Mouse (Mus musculus) cerebellum, postnatal 36 days (tissue): ENCODE measurements around the gene Lefty2.
A peak's percentile ranks its signal among the peaks of the same experiment; 100 is the strongest.
"Not testable (repeated sequence)": the region's sequence is repeated elsewhere in the genome, so short reads cannot be mapped to it uniquely, and the experiment has no call there.

Source experiments
- DNase-seq, 2 experiments: peaks; one replicate each; pipeline ENCODE4 v3.0.0; 2021 to 2022; ENCODE audit warnings: mixed read lengths in 2 of 2

The Lefty2 gene

GRCm38 (mm10) chr1:180892808-180893207 is at the start of gene Lefty2:
Gene Lefty2 (plus strand): TSS chr1:180893108.
- no peak for DNase-seq

GRCm38 (mm10) chr1:180848114-180848510 is 44.8 kb upstream of the Lefty2 start:
- peak; percentile 65 to 72 for DNase-seq

- peak in 1 of 2 experiments; percentile 43 for DNase-seq
Observed at GRCm38 (mm10) chr1:180848511-180849241, 44.2 kb upstream of the Lefty2 start.

- DNase-seq, result peak in 1 of 2 experiments; percentile 24
Observed at GRCm38 (mm10) chr1:180849701-180850301, 43.1 kb upstream of the Lefty2 start.

GRCm38 (mm10) chr1:180850316-180851270 is 42.3 kb upstream of the Lefty2 start, which contains the start of gene Sde2:
Gene Sde2 (plus strand): TSS chr1:180851127.
- DNase-seq, result peak; percentile 99 to 100

GRCm38 (mm10) chr1:180858763-180859162 is 34.1 kb upstream of the Lefty2 start:
- DNase-seq, result no peak

- no peak for DNase-seq
Observed at GRCm38 (mm10) chr1:180860030-180860429, 32.9 kb upstream of the Lefty2 start.

GRCm38 (mm10) chr1:180863606-180864005 is 29.3 kb upstream of the Lefty2 start:
- peak in 1 of 2 experiments; percentile 21 for DNase-seq

GRCm38 (mm10) chr1:180866001-180866400 is 26.9 kb upstream of the Lefty2 start:
- DNase-seq, result no peak

DNA sequence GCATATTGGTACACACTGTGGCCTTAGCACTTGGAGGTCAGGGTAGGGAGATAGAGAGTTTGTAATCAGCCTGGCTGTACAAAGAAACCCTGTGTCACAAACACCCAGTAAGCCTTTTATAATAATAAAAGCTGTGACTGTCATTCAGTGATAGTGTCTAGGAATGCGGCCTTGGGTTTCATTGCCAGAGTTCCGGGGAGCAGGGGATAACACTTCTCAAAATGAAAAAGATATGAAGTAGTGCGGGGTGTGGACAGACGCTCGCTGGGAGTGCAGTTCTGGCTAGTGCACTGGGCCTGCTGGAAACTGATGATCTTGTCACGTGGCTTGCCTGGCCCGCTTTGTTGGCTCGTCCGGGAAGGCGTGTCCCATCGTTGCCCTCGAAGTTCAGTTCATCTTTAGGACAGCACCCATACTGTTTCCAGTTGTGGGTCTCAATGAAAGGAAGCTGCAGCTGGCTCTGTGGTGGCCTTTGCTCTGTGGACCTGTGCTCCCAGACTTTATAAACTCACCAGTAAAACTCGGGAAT is 22.7 kb upstream of the Lefty2 start:
- no peak for DNase-seq

- peak; percentile 22 to 34 for DNase-seq
Observed at GRCm38 (mm10) chr1:180873861-180874484, 18.9 kb upstream of the Lefty2 start.

- DNase-seq, result no peak
Observed at GRCm38 (mm10) chr1:180874615-180875014, 18.3 kb upstream of the Lefty2 start.

- DNase-seq, result no peak
Observed at GRCm38 (mm10) chr1:180875126-180875525, 17.8 kb upstream of the Lefty2 start.

DNA sequence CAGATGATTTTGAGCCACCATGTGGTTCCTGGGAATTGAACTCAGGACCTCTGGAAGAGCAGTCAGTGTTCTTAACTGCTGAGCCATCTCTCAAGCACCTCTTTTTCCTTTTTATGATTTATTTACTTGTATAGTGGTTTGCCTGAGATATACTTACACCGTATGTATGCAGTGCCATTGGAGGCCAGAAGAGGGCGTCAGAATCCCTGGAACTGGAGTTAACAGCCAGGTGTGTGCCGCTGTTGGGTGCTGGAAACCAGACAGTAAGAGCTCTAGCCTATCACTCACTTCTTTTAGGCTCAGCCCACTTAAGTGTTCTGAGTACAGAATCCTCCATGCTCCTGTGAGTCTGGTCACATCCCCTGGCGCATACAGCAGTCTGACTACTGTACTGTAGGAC is 15.4 kb upstream of the Lefty2 start:
- DNase-seq, result no peak

DNA sequence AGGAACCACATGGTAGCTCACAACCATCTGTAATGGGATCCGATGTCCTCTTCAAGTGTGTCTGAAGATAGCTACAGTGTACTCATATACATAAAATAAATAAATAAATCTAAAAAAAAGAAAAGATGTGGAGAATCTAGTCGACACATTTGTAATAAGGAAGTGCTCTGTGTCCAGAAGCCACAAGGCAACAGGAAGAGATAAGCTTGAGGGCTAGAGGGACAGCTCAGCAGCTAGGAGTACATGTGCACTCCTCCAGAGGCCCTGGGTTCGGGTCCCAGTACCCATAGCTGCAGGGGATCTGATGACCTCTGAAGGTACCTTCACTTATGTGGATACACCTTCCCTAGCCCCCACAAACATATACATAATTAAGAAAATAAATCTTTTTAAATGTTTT is 11.1 kb upstream of the Lefty2 start:
- no peak for DNase-seq

- no peak for DNase-seq
Observed at GRCm38 (mm10) chr1:180883731-180884130, 9.2 kb upstream of the Lefty2 start.

DNA sequence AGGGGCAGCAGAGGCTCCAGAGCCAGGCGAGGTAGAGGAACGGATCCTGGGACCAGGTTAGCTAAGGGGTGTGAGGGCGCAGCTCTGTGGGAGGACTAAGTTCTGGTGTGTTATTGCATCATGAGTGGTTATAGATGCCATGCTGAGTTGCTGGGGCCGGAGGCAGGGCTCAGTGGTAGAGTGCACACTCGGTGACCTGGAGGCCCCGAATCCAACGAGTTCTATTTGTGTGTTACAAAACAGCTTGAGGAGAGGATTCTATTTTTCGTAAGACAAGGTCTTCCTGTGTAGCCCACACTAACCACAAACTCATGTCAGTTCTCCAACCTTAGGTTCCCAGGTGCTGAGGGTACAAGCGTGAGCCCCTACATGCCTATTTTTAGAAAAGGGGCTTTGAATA is 8.4 kb upstream of the Lefty2 start:
- DNase-seq, result no peak

DNA sequence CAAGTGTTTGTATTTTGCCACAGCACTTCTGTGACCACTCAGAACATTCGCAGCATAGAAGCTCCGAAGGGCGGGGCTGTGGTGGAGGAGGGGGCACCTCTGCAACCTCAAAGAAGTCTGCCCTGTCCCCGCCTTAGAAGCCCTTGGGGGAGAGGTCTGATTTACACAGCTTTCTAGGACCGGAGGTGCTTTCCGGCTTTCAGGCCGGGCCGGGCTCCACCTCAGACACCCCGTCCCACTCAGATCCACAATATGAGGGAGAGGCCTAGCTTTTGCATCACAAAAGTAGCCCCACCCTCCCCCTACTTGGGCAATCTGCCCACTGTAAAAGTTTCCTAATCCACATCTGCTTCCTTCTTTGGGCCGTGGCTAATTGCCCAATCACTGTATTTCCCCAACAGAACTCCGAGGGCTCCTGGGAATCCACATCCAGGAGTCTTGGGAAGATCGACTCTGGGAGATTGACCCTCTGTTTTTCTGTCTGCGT is 4.3 kb upstream of the Lefty2 start:
- DNase-seq, result no peak

- no peak for DNase-seq
Observed at GRCm38 (mm10) chr1:180889172-180889571, 3.7 kb upstream of the Lefty2 start.

DNA sequence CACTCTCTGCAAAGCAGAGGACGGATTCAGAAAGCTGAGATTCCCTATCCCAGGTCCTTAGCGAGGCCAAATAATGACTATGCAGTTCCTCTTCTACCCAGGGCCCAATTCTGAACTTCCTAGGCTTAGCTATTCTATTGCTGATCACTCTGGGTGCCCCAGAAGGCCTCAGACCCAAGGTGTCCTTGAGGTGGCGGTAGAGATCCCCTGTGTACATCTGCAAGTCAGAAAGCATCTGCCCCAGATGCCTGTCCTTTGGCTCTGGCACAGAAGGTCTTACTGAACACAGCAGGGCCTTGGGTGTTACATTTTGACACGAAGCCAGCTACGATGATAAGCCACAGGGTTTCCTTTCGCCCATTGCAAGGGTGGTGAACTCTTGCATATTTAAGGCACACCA is 3.1 kb upstream of the Lefty2 start:
- no peak for DNase-seq

DNA sequence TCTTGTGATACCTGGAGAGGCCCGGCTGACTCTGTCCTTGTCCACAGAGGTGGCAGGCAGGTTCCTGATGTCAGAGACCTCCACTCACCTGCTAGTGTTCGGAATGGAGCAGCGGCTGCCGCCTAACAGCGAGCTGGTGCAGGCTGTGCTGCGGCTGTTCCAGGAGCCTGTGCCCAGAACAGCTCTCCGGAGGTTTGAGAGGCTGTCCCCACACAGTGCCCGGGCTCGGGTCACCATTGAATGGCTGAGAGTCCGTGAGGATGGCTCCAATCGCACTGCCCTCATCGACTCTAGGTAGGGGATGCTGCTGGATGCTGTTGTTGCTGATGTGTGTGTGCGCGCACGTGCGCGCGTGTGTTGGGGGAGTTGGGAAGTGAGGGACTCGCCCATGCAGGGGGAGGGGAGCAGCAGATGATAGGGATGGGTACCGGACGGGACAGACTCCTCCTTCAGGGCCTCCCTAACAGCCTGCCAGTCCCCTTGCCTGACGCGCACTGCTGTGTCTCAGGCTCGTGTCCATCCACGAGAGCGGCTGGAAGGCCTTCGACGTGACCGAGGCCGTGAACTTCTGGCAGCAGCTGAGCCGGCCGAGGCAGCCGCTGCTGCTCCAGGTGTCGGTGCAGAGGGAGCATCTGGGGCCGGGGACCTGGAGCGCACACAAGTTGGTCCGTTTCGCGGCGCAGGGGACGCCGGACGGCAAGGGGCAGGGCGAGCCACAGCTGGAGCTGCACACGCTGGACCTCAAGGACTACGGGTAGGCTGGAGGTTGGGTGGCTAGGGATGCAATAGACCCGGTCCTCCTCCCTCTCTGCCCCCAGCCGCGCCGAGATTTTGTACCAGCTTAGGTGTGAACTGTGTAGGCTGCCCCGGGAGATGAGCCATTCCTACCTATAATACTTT is 1.4 kb downstream of the Lefty2 start:
- DNase-seq, result not testable (repeated sequence)
